Mouse (Mus musculus) cerebral cortex, adult 2 months (tissue): Measurements from ENCODE around the gene Ddx39.

Experiments
- WGBS: fragments of 180-500 bp; shearing (Covaris S2); methylation state at CpG from one replicate; pipeline ENCODE4 v1.1.7; 2018; 5-methylcytosine and 5-hydroxymethylcytosine counted together

Gene Ddx39

DNA sequence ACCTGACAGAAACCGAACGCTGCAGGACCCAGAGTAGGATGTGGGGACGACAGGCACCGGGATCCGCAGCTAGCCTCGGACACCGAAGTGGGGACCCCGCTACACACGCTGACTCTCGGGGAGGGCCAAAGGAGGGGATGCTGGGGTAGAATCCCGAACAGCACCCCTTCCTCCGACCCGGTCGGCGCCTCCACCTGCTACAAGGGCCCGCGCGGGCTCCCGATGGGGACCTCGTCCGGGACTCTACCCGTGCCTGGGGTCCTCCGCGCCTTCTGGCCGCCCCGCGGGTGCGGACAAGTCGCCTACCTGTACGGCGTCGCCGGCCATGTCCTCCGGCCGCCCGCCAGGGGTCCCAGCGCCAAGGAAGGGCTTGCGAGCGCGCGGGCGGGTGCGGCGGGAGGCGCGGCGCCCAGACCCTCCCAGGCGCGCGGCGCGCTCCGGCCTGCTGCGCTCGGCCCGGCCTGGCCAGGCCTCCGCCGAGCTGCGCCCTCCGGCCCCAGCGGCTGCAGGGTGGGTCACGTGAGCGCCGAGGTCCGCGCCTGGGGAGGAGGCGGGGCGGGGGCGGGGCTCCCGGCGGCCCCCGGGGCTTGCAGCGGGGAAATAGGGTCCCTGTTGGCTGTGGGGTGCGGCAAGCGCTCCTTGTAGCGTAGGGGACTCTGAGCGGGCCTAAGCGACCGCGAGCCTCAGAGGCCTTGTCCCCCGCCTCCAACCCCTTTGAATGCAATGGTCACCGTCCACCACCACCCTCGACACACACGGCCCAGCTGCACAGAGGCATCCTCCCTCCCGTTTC is 16.1 kb upstream of the Ddx39 start, which contains the start of gene Pkn1:
Gene Pkn1 (minus strand): TSS at position 519 of the 793 bp plus-strand sequence.
- under 1% methylated on average over 79 of the region's 85 CpGs for WGBS

DNA sequence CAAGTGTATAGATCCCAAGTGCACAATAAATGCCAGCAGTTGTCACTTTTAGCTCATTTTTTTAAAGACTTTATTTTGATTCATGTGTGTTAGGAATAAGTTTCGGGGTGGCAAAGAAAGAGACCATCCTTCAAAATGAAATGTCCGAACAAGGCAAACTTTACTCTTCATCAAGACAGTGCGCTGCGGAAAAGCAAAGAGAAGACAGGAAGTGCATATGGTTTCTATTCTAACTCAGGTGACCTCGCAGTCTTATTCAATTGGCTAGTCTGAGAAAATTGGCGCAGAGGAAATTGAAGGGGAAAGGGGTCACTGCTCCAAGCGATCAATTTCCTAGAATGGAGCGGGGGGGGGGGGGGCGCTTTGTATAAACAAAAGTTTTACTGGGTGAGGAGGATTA is 15.4 kb upstream of the Ddx39 start:
- 33% methylated on average over 9 of the region's 9 CpGs for WGBS

DNA sequence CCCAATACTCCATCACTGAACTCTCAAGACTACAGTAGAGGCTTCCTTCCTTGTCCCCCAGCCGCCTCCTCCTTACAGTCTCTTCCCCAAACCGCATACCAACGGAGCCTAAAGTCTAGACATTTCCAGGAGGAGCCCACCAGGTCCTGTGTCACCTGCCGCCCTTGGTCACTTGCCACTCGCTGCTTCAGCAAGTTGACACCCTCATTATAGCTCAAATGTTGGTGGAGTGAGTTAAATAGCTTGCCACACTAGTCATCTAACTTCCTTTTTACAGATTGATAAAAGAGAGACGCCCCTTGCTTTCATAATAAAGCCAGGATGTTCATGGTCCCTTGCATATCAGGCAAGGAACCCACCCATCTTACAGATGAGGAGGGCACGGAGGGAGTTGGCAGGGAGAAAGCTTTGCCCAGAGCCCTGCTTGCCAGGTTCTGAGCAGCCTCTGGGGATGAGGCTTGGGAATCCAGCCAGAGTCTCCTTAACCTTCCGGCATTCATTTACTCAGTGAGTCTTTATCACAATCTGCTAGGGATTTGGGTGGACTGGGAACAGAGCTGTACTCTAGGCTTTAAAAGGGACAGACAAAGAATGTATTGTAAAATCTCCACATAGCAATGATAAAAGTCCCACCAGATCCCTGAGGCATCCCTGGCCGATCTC is 14.4 kb upstream of the Ddx39 start:
- WGBS = 77% methylated on average over 9 of the region's 9 CpGs

DNA sequence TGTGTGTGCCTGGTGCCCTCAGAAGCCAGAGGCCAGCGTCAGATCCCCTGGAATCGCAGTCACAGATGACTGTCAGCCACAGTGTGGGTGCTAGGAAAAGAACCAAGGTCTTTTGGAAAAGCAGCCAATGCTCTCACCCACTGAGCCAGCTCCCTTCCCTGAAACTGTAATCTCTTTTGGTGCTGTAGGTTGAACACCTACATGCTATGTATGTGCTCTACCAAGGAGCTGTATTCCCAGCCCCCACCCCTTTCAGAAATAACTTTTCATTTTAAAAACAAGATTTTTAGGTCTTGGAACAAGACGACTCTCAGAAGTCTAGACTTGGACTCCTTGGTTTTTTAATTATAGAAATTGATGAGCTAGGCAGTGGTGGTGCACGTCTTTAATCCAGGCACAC is 11.6 kb upstream of the Ddx39 start:
- WGBS = 54% methylated on average over 4 of the region's 4 CpGs

DNA sequence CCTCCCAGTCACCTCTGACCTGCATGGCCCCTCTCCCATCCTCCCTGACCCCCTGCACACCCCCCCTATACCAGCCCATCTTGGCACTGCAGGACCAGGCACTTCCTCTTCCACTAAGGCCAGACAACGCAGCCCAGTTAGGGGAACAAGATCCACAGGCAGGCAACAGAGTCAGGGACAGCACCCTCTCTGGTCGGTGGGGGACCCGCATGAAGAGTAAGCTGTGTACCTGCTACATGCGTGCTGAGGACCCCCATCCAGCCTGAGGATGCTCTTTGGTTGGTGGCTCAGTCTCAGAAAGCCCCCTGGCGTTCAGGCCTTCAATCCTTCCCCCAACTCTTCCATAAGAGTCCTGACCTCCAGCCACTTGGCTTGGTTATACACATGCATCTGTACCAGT is 8.6 kb upstream of the Ddx39 start:
- WGBS = 64% methylated on average over 5 of the region's 5 CpGs

DNA sequence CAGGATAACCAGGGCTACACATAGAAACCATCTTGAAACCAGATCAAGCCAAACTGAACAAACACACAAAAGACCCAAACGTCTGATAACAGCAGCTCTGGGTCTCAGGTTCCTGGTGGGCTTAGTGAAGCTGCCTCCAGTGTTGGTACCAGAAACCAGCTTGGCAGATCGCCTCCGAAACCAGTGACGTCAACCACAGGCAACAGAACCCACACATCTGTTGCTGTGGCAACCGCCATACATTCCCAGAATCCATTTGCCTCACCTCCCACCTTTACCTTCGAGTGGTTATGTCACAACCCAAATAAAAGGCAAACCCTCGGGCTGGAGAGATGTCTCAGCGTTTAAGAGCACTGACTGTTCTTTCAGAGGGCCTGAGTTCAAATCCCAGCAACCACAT is 7.4 kb upstream of the Ddx39 start:
- 44% methylated on average over 8 of the region's 8 CpGs for WGBS

DNA sequence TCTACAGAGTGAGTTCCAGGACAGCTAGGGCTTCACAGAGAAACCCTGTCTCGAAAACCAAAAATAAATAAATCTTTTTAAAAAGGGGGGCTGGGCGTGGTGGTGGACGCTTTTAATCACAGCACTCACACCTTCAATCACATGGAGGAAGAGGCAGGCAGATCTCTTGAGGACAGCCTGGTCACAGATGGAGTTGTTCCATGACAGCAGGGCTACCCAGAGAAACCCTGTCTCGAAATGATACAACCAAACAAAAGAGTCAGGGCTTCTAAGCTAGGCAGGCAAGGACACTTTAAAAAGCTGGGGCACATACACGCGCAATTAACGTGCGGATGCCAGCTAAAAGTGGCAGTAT is 324 bp upstream of the Ddx39 start:
- 14% methylated on average over 8 of the region's 8 CpGs for WGBS

DNA sequence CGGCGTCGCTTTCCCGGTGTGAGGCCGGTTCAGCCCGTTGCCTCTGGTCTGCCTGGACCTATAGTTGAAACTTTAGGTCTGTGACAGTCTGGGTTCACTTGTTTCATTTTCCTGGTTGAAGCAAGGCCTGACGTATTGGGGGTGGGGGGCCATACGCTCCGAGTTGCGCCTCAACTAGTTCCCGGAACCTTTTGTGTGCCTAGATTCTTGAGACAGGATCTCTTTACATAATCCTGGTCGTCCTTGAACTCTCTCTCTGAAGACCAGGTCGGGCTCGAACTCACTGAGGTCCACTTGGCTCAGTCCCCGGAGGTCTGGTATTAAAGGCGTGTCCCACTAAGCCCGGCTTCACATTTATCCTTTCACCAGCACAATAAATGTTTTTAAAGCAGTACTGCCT is 794 bp downstream of the Ddx39 start:
- 1% methylated on average over 17 of the region's 17 CpGs for WGBS

DNA sequence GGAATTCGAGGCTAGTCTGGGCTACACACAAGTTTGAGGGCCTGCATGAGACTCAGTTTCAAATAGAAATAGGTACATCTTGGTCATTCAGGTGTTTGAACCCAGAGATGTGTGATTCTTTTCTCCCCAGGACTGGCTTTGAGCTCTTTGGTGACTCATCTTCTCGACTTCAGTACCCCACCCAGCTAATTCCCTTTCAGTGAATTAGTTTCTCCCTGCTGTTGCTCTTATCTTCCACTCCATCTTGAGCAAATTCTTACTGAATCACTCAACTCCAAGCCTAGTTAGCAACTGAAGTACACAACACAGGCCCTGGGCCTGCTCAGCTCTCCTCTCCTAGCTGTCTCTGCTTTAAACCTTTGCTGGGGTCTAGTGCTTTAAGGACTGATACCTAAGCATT is 1.6 kb downstream of the Ddx39 start:
- WGBS = 51% methylated on average over 2 of the region's 2 CpGs

DNA sequence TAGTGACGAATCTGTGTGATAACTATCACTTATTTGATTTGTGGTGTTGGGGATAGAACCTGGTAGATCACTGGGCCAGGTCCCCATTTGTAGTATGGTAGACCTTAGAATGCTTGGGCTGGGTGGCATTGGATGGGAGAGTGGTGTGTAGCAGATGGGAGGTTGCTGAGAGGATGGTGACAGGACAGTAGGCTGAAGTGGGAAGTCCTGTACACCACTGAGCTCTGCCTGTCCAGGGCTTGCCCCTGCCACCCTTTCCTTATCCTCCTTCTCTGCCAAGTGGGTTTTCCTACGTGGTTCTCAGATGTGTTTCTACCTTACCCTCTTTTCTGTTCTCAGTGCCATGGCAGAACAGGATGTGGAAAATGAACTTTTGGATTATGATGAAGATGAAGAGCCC is 4.1 kb downstream of the Ddx39 start:
- 75% methylated on average over 2 of the region's 2 CpGs for WGBS

DNA sequence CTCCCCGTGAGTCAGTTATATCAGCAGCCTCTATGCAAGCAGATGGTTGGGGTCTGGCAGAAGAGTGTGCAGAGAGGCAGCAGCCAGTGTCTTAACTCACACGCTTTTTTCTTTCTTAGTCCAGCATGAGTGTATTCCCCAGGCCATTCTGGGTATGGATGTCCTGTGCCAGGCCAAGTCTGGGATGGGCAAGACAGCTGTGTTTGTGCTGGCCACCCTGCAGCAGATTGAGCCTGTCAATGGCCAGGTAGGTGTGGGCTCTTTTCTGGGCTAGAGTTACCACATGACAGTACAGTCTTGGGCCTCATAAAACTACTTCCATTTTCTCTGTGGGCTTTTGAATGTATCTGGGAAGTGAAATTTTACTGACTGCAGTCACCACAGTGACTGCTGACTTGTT is 4.7 kb downstream of the Ddx39 start:
- WGBS = 74% methylated on average over 2 of the region's 2 CpGs

DNA sequence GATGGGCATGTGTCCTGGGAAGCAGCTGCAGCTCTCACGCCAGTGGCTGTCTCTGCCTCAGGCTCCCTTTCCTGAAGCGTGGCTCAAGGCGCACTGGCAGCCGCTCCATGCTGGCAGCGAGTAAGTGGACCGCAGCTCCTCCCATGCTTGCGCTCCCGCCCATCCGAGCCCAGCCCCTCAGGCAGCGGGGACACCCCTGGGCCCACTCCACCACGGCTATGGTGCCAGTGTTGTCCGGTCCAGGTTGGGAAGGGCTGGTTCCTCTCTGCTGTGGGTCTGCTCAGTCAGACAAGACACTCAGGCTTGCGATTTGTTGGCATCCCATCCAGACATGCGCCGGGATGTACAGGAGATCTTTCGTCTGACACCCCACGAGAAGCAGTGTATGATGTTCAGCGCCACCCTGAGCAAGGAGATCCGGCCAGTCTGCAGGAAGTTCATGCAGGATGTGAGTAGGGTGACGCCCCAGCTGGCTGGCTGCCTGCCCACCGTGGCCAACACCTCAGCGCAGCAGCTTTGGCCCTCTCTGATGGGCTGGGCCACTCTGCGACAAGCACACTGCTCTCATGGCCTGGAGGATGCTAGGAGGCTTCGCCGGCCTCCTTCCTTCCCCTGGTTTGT is 6.5 kb downstream of the Ddx39 start:
- 79% methylated on average over 25 of the region's 25 CpGs for WGBS

DNA sequence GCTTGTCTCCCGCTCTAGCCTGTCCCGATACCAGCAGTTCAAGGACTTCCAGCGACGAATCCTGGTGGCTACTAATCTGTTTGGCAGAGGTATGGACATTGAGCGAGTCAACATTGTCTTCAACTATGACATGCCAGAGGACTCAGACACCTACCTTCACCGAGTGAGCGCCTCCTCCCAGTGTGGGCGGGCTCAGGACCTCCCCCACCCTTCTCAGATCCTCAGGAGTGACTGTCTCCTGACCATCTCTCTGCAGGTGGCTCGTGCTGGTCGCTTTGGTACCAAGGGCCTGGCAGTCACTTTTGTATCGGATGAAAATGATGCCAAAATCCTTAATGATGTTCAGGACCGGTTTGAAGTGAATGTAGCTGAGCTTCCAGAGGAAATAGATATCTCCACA is 7.7 kb downstream of the Ddx39 start:
- 86% methylated on average over 12 of the region's 12 CpGs for WGBS

DNA sequence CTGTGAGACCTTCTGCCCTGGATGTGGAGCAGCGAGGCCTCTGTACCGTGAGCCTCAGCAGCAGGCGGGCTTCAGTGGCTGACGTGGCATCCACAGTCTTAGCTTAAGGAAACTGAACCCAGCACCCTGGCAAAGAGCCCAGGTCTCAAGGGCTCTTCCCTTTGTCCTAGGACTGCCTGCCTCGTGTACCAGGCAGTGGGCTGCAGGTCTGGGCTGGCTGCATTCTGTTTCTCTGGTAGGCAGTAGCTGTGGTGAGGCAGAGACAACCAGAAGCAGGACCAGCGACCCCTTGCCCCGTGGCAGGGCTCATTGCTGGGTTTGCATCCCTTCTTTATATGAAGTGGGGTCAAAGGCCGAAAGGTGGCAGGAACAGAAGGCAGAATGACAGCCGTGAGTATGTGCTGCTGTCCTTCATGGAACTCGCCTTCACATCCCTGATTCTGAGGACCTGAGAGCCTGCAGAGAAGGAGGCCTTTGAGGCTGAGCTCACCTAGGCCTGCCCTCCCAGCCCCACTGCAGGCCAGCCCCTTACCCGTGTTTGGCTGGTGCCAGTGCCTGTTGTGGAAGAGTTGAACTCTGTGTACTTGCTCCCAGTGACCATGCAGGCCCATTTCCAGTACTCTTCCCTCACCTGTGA is 8.6 kb downstream of the Ddx39 start:
- 76% methylated on average over 11 of the region's 11 CpGs for WGBS

DNA sequence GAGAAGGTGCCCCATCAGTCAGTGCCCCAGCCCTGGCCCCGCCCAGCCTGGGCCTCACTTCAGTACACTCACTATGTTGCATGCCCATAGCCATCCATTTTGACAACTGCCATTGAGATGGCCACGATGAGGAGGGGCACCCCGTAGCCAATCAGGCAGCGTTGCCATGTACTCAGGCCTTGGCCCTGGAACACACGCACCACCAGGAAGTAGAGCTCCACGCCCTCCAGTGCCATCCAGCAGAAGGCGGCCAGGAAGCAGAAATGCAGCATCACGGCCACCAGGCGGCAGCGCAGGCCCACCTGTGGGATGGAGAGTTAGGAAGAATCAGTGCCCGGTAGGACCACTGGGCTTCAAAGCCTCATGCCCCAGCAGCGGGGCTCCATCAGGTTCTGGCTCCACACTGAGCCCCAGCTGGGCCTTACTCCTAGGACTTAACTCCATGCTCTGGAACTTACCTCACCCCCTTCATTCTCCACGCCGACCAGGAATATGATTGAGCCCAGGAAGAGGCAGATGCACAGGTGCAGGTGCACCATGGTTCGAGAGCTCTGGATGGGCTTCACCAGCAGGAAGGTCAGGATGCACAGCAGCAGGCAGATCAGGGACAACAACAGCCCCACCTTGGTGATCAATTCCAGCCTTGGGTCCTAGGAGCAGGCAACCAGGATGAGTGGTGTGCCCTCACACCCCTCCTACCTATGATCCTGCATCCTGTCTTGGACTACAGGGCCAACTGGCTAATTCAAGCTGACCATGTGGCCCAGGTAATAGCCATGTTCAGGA is 9.9 kb downstream of the Ddx39 start:
- 33% methylated on average over 15 of the region's 15 CpGs for WGBS

DNA sequence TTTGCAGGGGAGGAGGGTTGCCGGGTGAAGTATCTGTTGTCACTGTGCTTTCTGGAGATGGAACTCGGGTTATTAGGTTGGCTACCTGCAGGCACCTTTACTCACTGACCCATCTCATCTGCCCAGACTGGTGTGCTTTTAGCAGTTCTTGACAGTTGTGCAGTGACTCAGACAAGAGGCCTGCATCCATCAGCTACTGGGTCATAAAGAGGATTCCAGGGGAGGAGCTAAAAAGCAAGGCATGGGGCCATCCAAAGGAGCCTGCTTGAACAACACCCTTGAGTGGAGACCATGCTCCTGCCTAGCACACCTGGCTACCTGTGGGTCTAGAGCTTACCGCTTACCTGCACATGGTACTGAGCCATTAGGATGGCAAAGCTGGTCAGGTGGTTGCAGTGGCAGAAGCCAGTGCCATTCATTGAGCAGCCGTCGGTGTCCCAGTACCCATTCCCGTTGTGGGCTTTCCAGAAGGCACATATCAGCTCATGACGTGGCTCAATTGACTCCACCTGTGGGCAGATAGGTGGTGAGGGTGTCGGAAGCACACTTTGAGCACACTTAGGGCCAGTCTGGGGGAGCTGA is 10.6 kb downstream of the Ddx39 start:
- WGBS = 92% methylated on average over 8 of the region's 8 CpGs

DNA sequence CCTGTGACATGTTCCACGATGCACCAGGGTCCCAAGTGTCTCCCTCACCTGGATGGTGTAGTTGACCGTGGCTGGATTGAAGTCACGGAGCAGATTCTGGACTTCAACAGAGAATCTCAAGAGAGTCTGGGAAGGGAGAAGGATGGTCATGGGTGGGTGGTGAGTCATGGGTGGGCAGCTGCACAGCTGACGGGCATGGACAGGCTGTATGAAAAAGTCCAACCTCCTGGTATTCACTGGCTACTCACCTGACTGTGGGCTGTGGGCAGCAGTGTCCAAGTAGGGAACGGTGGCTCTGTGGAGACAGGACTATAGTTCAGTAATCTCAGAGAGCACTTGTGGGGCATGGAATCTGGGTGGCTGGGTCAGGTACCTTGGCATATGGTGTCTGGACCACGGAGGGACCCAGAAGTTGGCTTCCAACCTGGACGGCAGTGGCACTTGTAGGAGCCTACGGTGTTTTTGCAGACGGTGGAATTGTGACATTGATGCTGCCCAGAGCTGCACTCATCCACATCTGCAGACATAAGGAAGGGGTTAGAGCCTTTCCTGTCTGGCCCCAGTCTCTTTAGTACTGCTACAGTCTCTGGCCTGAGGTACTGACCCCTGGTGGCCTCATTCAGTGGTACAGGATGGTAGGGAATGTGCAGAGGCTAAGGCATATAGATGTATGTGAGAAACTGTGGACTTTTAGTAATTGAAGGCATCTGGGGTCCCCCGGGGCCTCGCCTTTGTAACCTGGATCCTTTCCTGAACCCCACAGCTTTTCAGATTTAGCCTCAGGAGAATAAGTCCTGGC is 14.2 kb downstream of the Ddx39 start:
- 84% methylated on average over 11 of the region's 11 CpGs for WGBS

DNA sequence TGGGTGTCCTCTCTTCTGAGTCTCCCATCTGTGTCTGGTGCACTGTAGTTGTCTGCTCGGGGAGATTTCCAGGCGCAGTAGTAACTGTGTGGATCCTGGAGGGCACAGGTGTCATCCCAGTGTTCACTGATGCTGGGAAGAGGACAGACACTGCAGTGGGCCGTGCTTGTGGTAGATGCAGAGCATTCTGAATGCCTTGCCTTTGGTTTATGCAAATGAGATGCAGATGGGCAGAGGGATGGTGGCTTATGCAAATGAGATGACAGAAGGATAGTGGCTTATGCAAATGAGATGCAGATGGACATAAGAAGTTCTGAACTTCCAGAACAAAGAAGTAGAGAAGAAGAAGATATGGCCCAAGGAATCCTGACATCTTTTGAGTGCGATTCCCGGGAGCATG is 16.9 kb downstream of the Ddx39 start:
- WGBS = 81% methylated on average over 5 of the region's 5 CpGs

DNA sequence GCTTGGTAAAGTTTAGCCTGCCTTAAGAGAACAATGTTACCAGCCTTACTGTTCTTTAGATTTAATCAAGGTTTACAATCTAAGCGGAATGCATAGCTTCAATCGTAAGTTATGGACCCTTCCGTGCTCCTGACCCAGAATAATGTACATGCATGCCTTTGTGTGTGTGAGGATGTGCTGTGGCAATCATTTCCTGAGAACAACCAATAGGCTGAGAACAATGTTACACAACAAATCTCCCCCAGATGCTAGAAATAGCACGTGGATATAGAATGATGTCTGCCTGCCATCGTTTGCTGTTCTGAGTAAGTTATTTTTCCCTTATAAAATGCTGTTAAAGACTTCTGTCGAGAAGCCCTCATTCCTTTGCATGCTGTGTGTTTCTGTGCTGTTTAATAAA is 17.9 kb downstream of the Ddx39 start:
- 61% methylated on average over 6 of the region's 6 CpGs for WGBS

DNA sequence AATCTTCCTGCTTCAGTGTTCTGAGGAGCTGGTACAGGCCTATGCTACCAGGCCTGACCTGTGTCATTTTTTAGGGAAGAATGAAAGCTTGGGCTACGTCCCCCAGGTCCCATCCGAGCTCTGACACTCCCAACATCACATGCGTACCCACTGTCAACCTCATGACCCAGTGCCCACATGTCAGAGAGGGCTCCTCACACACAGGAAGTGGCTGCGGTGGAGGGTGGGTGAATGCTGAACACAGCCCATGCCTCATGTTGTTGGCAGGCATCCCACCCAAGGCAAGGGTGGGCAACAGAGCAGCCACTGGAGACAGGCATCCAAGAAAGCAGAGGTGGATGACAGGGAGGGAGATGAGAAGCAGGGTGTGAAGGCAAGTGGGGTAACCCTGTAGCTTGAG is 21.7 kb downstream of the Ddx39 start:
- WGBS = 83% methylated on average over 4 of the region's 4 CpGs

DNA sequence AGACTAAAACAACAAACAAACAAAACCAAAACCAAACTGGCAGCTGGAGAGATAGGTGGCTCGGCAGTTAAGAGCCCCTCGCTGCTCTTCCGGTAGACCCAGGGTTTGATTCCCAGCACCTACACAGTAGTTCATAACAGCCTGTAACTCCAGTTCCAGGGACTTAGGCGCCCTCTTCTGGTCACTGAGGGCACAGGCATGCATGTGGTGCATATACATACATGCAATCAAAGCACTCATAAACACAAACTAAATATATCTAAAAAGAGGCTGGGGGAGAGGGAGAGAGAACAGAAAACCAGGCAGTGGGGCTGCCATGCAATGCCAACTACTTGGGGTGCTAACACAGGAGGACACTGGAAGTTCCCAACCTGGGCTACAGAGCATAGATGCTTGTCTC is 22.4 kb downstream of the Ddx39 start:
- 87% methylated on average over 4 of the region's 4 CpGs for WGBS
